Mouse (Mus musculus): ENCODE measurements at regions not wholly inside any gene's neighbourhood (a gene's known extent, or its start where the extent isn't known, plus 50 kb on each side); places are given as distances from the start of the nearest gene placed in this dataset.

GRCm38 (mm10) chr7:129137303-129137990, 119.4 kb upstream of the Plpp4 start:
- no peak for TF ChIP-seq CTCF (IDR thresholded peaks at IDR 0.05; ENCODE audit: low read depth)
- TF ChIP-seq EP300 (optimal IDR thresholded peaks at IDR 0.05) = no peak

All from stomach, postnatal 0 days (tissue).